Mouse (Mus musculus): ENCODE measurements around the gene Kmt2c. TPM values are rescaled to one million over a fixed set of nuclear protein-coding genes. Genes with fewer than 3 reads are reported as not detected.

Gene Kmt2c
- polyA plus RNA-seq (2017; shearing (Covaris generic)) = 10 to 100 TPM; 46.5 to 55.9 TPM

DNA sequence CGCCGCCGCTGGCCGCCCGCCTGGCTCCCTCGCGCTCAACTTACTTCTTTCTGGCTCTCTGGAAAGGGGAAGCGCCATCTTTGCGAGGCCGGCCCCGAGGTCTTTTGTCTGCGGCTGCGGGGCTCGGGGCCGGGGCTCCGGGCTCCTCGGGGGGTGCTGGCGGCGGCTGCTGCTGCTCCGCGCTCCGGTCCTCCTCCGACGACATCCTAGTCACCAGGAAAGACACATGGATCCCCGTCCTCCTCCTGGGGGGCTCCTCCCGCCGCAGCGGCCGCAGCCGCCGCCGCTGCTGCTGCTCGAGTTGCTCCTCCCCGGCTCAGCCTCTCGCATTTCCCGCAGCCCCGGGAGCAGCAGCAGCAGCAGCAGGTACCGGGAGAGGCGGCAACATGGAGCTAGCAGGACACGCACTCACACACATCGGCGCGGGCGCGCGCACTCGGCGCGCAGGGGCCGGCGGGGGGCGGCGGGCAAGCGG is at the start of gene Kmt2c:
TSS of gene Kmt2c (minus strand) at position 438 of the 475 bp plus-strand sequence.

DNA sequence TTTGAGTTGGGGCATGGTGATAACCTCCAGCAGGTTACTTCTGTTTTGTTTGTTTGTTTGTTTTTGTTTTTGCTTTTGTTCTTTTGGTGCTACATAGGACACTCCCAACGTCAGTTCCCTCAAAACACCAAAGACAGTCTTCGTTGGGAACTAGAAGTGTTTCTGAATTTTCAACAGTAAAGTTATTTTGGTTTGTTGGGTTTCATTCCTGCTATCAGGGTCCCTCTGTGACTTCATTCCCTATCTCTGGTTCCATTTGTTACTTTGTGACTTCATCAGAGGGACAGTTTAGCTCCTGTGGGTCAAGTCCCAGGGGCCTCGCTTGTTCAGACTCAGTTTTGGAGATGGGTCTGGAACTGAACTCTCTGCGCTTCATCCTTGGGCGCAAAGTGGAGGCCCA is 17.2 kb upstream of the Kmt2c start, which contains the start of gene Cct8l1:
TSS of gene Cct8l1 (plus strand) at position 301 of the 400 bp plus-strand sequence.

GRCm38 (mm10) chr5:25222752-25223702 is 275.6 kb downstream of the Kmt2c start, which contains the start of gene E130116L18Rik:
Gene E130116L18Rik, minus strand, starts transcription at chr5:25223153.

Other genes with a start within 250 kb of the Kmt2c start
- gene Cct8l1, start 17.3 kb upstream of the Kmt2c start, polyA plus RNA-seq (2017; shearing (Covaris generic)) = not detected
- gene Xrcc2, start 207.0 kb upstream of the Kmt2c start, polyA plus RNA-seq (2017; shearing (Covaris generic)) = 1 to 10 TPM; 3.5 to 3.6 TPM

Data from activated CD4-positive, CD25-positive, alpha-beta regulatory T cell (primary cell).